12 mouse cellular contexts compared by ENCODE assay signal in genomic region chr2:165967076-165967475, GRCm38 (mm10). TPM values are rescaled to one million over a fixed set of nuclear protein-coding genes. Genes with fewer than 3 reads are reported as not detected.
DNase-seq lines count a peak whose midpoint lies in the region; ATAC-seq and TF ChIP-seq lines count a peak whose summit lies in the region.
"Had no signal": no experiment of that assay in that cellular context is flagged by ENCODE, and none has a peak within 500 bp of the region (broad histone marks: within the 10 kb centered on the region; RNA-seq: fewer than 3 reads in every experiment).

No protein-coding gene starts in this region.

- DNase-seq in heart, postnatal 4 days, result no peak
- DNase-seq in ES-E14 (ENCODE audit: low read depth, low spot score), result no peak
- DNase-seq in embryo, embryonic 11 days, result no peak
- no peak for DNase-seq in spleen, postnatal 4 days (ENCODE audit: low spot score in 2 of 2)
- DNase-seq: right cerebral cortex, adult 18-20 months; thymus, postnatal 25 days had no signal

- peak overlapping the region; percentile 77 for H3K27ac ChIP-seq in heart, embryonic 13.5 days (replicated peaks)
- H3K27ac ChIP-seq in ES-E14 (ENCODE audit: insufficient read depth, low read depth, low read length, poor library complexity, severe bottlenecking), result peak overlapping the region; percentile 96; the same call in 1 of the 2 replicates
- H3K27ac ChIP-seq in hindbrain, embryonic 13.5 days, result peak overlapping the region; percentile 61; the same call in 1 of the 2 replicates
- peak overlapping the region; percentile 31; the same call in 1 of the 2 replicates for H3K27ac ChIP-seq in midbrain, embryonic 15.5 days
- H3K27ac ChIP-seq: neural tube, embryonic 12.5 days had no signal

- no peak overlapping the region for H3K4me3 ChIP-seq in heart, embryonic 13.5 days
- H3K4me3 ChIP-seq in ES-E14 (ENCODE audit: insufficient read depth in 1 of 2, low read depth in 1 of 2, low read length in 2 of 2, poor library complexity in 1 of 2, severe bottlenecking in 1 of 2), result no peak overlapping the region
- no peak overlapping the region for H3K4me3 ChIP-seq in hindbrain, embryonic 13.5 days
- no peak overlapping the region for H3K4me3 ChIP-seq in midbrain, embryonic 15.5 days
- H3K4me3 ChIP-seq: heart, embryonic 15.5 days; neural tube, embryonic 12.5 days had no signal

- WGBS in heart, embryonic 13.5 days, result 82% methylated on average over 2 of the region's 2 CpGs
- 87% methylated on average over 2 of the region's 2 CpGs for WGBS in hindbrain, embryonic 13.5 days
- 89% methylated on average over 2 of the region's 2 CpGs for WGBS in midbrain, embryonic 15.5 days

- ATAC-seq in heart, embryonic 13.5 days (ENCODE audit: extremely low read depth, insufficient number of reproducible peaks, low FRiP score, low TSS enrichment), result no peak
- ATAC-seq in hindbrain, embryonic 13.5 days (ENCODE audit: low FRiP score), result no peak
- no peak for ATAC-seq in midbrain, embryonic 15.5 days (replicated peaks)

- H3K9me3 ChIP-seq in heart, embryonic 13.5 days, result no peaks in the 10 kb centered on the region
- H3K9me3 ChIP-seq in ES-E14 (ENCODE audit: control insufficient read depth, insufficient read depth, low read depth, low read length), result no peaks in the 10 kb centered on the region
- H3K9me3 ChIP-seq in hindbrain, embryonic 13.5 days, result no peaks in the 10 kb centered on the region
- no peaks in the 10 kb centered on the region for H3K9me3 ChIP-seq in midbrain, embryonic 15.5 days
- H3K9me3 ChIP-seq: heart, embryonic 15.5 days; neural tube, embryonic 12.5 days had no signal

- no peaks in the 10 kb centered on the region for H3K36me3 ChIP-seq in heart, embryonic 13.5 days
- no peaks in the 10 kb centered on the region for H3K36me3 ChIP-seq in ES-E14 (ENCODE audit: control insufficient read depth, insufficient read depth, low read length, poor library complexity, severe bottlenecking)
- no peaks in the 10 kb centered on the region for H3K36me3 ChIP-seq in hindbrain, embryonic 13.5 days
- H3K36me3 ChIP-seq in midbrain, embryonic 15.5 days (replicated peaks), result no peaks in the 10 kb centered on the region
- H3K36me3 ChIP-seq: heart, embryonic 15.5 days; neural tube, embryonic 12.5 days had no signal

- H3K4me2 ChIP-seq in heart, embryonic 13.5 days, result no peak overlapping the region
- no peak overlapping the region for H3K4me2 ChIP-seq in hindbrain, embryonic 13.5 days
- H3K4me2 ChIP-seq in midbrain, embryonic 15.5 days, result no peak overlapping the region
- H3K4me2 ChIP-seq: heart, embryonic 15.5 days; neural tube, embryonic 12.5 days had no signal

- H3K4me1 ChIP-seq in heart, embryonic 13.5 days, result peaks cover 32% of the 10 kb centered on the region
- peaks cover 21 to 23% of the 10 kb centered on the region in 2 experiments for H3K4me1 ChIP-seq in ES-E14 (ENCODE audit: control insufficient read depth in 2 of 2, insufficient read depth in 2 of 2, low read length in 2 of 2, poor library complexity in 1 of 2)
- H3K4me1 ChIP-seq in hindbrain, embryonic 13.5 days (replicated peaks), result peaks cover 7% of the 10 kb centered on the region
- H3K4me1 ChIP-seq in midbrain, embryonic 15.5 days, result 0 out of 2 replicates have a peak, but pooled peaks cover 8% of the 10 kb centered on the region

- no peaks in the 10 kb centered on the region for H3K27me3 ChIP-seq in heart, embryonic 13.5 days (replicated peaks)
- no peaks in the 10 kb centered on the region for H3K27me3 ChIP-seq in hindbrain, embryonic 13.5 days
- no peaks in the 10 kb centered on the region for H3K27me3 ChIP-seq in midbrain, embryonic 15.5 days (replicated peaks)
- H3K27me3 ChIP-seq: CH12.LX; heart, embryonic 15.5 days; neural tube, embryonic 12.5 days had no signal

- H3K9ac ChIP-seq in heart, embryonic 13.5 days, result 0 out of 2 replicates have a peak overlapping the region, but pooled peaks have one; percentile 45
- no peak overlapping the region for H3K9ac ChIP-seq in ES-E14 (ENCODE audit: insufficient read depth, low read depth, low read length, poor library complexity, severe bottlenecking)
- no peak overlapping the region for H3K9ac ChIP-seq in hindbrain, embryonic 13.5 days
- no peak overlapping the region for H3K9ac ChIP-seq in midbrain, embryonic 15.5 days
- H3K9ac ChIP-seq: heart, embryonic 15.5 days; neural tube, embryonic 12.5 days had no signal

- in situ Hi-C loops in ES-E14 (cut with MboI; ENCODE audit: low sequenced_read_pairs in 2 of 2, unreplicated experiment in 2 of 2), result no loop called here

TF ChIP-seq in ES-E14, 5 proteins besides CTCF, POLR2A, EP300 and RAD21:
- TF ChIP-seq HCFC1 (IDR thresholded peaks at IDR 0.05; ENCODE audit: borderline replicate concordance, insufficient read depth, low read length), result no peak

RNA-seq across cellular contexts. Expression of gene Ncoa3, which starts 25.4 kb away (rescaled TPM):
- polyA plus RNA-seq in heart, embryonic 13.5 days (2015; fragmentation: Nextera tagmentation; extraction: Ambion mirVana), result 10.5 and 11.2 TPM in 2 replicates
- total RNA-seq in heart, postnatal 4 days (2021), result 10 to 100 TPM; 21.2 to 23.2 TPM
- 73.6 and 83.4 TPM in 2 replicates for total RNA-seq in ES-E14 (2012; rRNA removed)
- 12.0 and 13.1 TPM in 2 replicates for polyA plus RNA-seq in hindbrain, embryonic 13.5 days (2015; fragmentation: Nextera tagmentation; extraction: Ambion mirVana)
- 16.6 and 16.7 TPM in 2 replicates for polyA plus RNA-seq in midbrain, embryonic 15.5 days (2015; fragmentation: Nextera tagmentation; extraction: Ambion mirVana)

Comparison
In these comparisons a context has a peak if more than half of its experiments do, and no peak if none do; other contexts are left out.
1. H3K27ac ChIP-seq: peak in every context shown above with its lines; median percentile 96 in ES-E14; 77 in heart, embryonic 13.5 days; 61 in hindbrain, embryonic 13.5 days; 31 in midbrain, embryonic 15.5 days.